26 mouse cellular contexts compared by ENCODE assay signal in genomic region chr17:81256106-81256505, GRCm38 (mm10).
A peak's percentile ranks its signal among the peaks of the same experiment; 100 is the strongest.
DNase-seq lines count a peak whose midpoint lies in the region; ATAC-seq and TF ChIP-seq lines count a peak whose summit lies in the region.
"Had no signal": no experiment of that assay in that cellular context is flagged by ENCODE, and none has a peak within 500 bp of the region (broad histone marks: within the 10 kb centered on the region; RNA-seq: fewer than 3 reads in every experiment).

No protein-coding gene starts in this region.

- WGBS in hindbrain, embryonic 14.5 days = 53% methylated on average over 3 of the region's 3 CpGs

- H3K9me3 ChIP-seq in ES-Bruce4 (replicated peaks; ENCODE audit: control insufficient read depth, insufficient read depth, low read length, poor library complexity, severe bottlenecking) = peaks cover 8% of the 10 kb centered on the region; the same call in 1 of the 2 replicates
- H3K9me3 ChIP-seq in hindbrain, embryonic 14.5 days (ENCODE audit: control insufficient read depth, low read length) = no peaks in the 10 kb centered on the region
- H3K9me3 ChIP-seq: embryonic facial prominence, embryonic 13.5 days; embryonic facial prominence, embryonic 15.5 days; forebrain, embryonic 10.5 days; forebrain, embryonic 13.5 days; forebrain, embryonic 15.5 days; G1E had no signal

- intact Hi-C loops in left cerebral cortex, postnatal 14 days (cut with DNase I) = no loop called here

- no peak overlapping the region for H3K4me2 ChIP-seq in hindbrain, embryonic 14.5 days (replicated peaks)
- H3K4me2 ChIP-seq: embryonic facial prominence, embryonic 13.5 days; embryonic facial prominence, embryonic 15.5 days; forebrain, embryonic 13.5 days; forebrain, embryonic 15.5 days had no signal

- no peak for TF ChIP-seq POLR2A in ES-Bruce4 (IDR thresholded peaks at IDR 0.05; ENCODE audit: insufficient read depth, low read length)

- no peak for TF ChIP-seq CTCF in ES-Bruce4 (IDR thresholded peaks at IDR 0.05; ENCODE audit: low read depth, low read length)

- H3K27ac ChIP-seq in ES-Bruce4 (ENCODE audit: insufficient read depth, low read length) = peak overlapping the region; percentile 56
- H3K27ac ChIP-seq in hindbrain, embryonic 14.5 days = no peak overlapping the region
- H3K27ac ChIP-seq: embryonic facial prominence, embryonic 13.5 days; embryonic facial prominence, embryonic 15.5 days; forebrain, embryonic 10.5 days; forebrain, embryonic 13.5 days; forebrain, embryonic 15.5 days had no signal

- H3K9ac ChIP-seq in ES-Bruce4 (ENCODE audit: low read depth, poor library complexity, severe bottlenecking) = no peak overlapping the region
- H3K9ac ChIP-seq in hindbrain, embryonic 14.5 days = no peak overlapping the region
- H3K9ac ChIP-seq: embryonic facial prominence, embryonic 13.5 days; embryonic facial prominence, embryonic 15.5 days; forebrain, embryonic 13.5 days; forebrain, embryonic 15.5 days; forebrain, postnatal 0 days had no signal

- no peak for TF ChIP-seq EP300 in ES-Bruce4 (IDR thresholded peaks at IDR 0.05; ENCODE audit: insufficient read depth, low read depth, low read length)

- ATAC-seq in hindbrain, embryonic 14.5 days (ENCODE audit: low FRiP score) = no peak
- ATAC-seq: forebrain, embryonic 13.5 days; forebrain, embryonic 15.5 days; forebrain, postnatal 0 days; Patski had no signal

- no peaks in the 10 kb centered on the region for H3K27me3 ChIP-seq in ES-Bruce4 (ENCODE audit: control insufficient read depth, insufficient read depth, low read length, poor library complexity, severe bottlenecking)
- no peaks in the 10 kb centered on the region for H3K27me3 ChIP-seq in hindbrain, embryonic 14.5 days (ENCODE audit: control insufficient read depth, insufficient read depth, low read length)
- H3K27me3 ChIP-seq: embryonic facial prominence, embryonic 13.5 days; embryonic facial prominence, embryonic 15.5 days; forebrain, embryonic 13.5 days; forebrain, embryonic 15.5 days had no signal

- H3K36me3 ChIP-seq in ES-Bruce4 (ENCODE audit: control insufficient read depth, insufficient read depth, low read length, poor library complexity, severe bottlenecking) = no peaks in the 10 kb centered on the region
- no peaks in the 10 kb centered on the region for H3K36me3 ChIP-seq in hindbrain, embryonic 14.5 days (replicated peaks; ENCODE audit: control insufficient read depth, insufficient read depth)
- H3K36me3 ChIP-seq: embryonic facial prominence, embryonic 13.5 days; embryonic facial prominence, embryonic 15.5 days; forebrain, embryonic 10.5 days; forebrain, embryonic 15.5 days; G1E had no signal

- no peak overlapping the region for H3K4me3 ChIP-seq in ES-Bruce4 (ENCODE audit: low read depth, low read length)
- no peak overlapping the region for H3K4me3 ChIP-seq in hindbrain, embryonic 14.5 days (replicated peaks; ENCODE audit: low read length)
- H3K4me3 ChIP-seq: embryonic facial prominence, embryonic 13.5 days; embryonic facial prominence, embryonic 15.5 days; erythroblast, embryonic 14.5 days; forebrain, embryonic 10.5 days; forebrain, embryonic 13.5 days; forebrain, embryonic 15.5 days had no signal

- DNase-seq in ES-CJ7 (ENCODE audit: low read depth, low spot score) = peak; percentile 77
- peak; percentile 95 for DNase-seq in R1 (ENCODE audit: low read depth, low spot score)
- peak; percentile 60 for DNase-seq in ZHBTc4 (ENCODE audit: low read depth, low spot score)
- DNase-seq in hindbrain, embryonic 14.5 days (ENCODE audit: low spot score) = no peak
- DNase-seq in left cerebral cortex, postnatal 14 days (ENCODE audit: low spot score in 2 of 2) = no peak
- DNase-seq in spleen, postnatal 36 days (ENCODE audit: low spot score in 2 of 2) = no peak
- DNase-seq: adrenal gland, adult 2 months; adrenal gland, postnatal 10 days; adrenal gland, postnatal 25 days; cerebellum, adult 11 months; cerebellum, adult 18-20 months; cerebellum, adult 8-10 months; cerebellum, adult 9-11 months; cerebellum, postnatal 14 days; cerebellum, postnatal 36 days; embryo, embryonic 11 days; forebrain, postnatal 0 days had no signal

- H3K4me1 ChIP-seq in ES-Bruce4 (ENCODE audit: control insufficient read depth, insufficient read depth, low read length) = no peaks in the 10 kb centered on the region
- no peaks in the 10 kb centered on the region for H3K4me1 ChIP-seq in hindbrain, embryonic 14.5 days (replicated peaks; ENCODE audit: control insufficient read depth, insufficient read depth, low read length)
- H3K4me1 ChIP-seq: embryonic facial prominence, embryonic 13.5 days; embryonic facial prominence, embryonic 15.5 days; forebrain, embryonic 10.5 days; forebrain, embryonic 13.5 days; forebrain, embryonic 15.5 days had no signal

Comparison
In these comparisons a context has a peak if more than half of its experiments do, and no peak if none do; other contexts are left out.
1. DNase-seq: peak in ES-CJ7 (single experiment), R1 (single experiment) and ZHBTc4 (single experiment); none in hindbrain, embryonic 14.5 days (single experiment), left cerebral cortex, postnatal 14 days (0 of 2) and spleen, postnatal 36 days (0 of 2).